Mouse (Mus musculus) brain, embryonic 14.5 days (tissue): ENCODE data around the gene Cyp2j5. TPM values are rescaled to one million over a fixed set of nuclear protein-coding genes. Genes with fewer than 3 reads are reported as not detected.
A peak's percentile ranks its signal among the peaks of the same experiment; 100 is the strongest.

Experiments used
- DNase-seq: peaks from one replicate; pipeline ENCODE4 v3.0.0-alpha.2; 2011; ENCODE audit warnings: low read depth
- CTCF ChIP-seq: fragments of 200-500 bp; IDR thresholded peaks from 2 replicates; pipeline ENCODE4 v1.5.1; 2012; ENCODE audit warnings: inconsistent platforms, mild to moderate bottlenecking, moderate library complexity, borderline replicate concordance; ENCODE audit not compliant: insufficient read depth, insufficient read length; ENCODE audit errors: extremely low read depth
- POLR2A ChIP-seq: fragments of 200-500 bp; IDR thresholded peaks from 2 replicates; pipeline ENCODE4 v1.6.1; 2012; ENCODE audit warnings: mild to moderate bottlenecking, inconsistent platforms, borderline replicate concordance; ENCODE audit not compliant: poor library complexity, insufficient read depth, insufficient read length, severe bottlenecking; ENCODE audit errors: extremely low read depth
- polyA plus RNA-seq: library from polyadenylated mRNA; depleted of rRNA; stranded (reverse); fragments of >200 nt; gene quantifications from 2 replicates; pipeline ENCODE4 v1.2.3, GENCODE M21; 2012; rRNA removed

Gene Cyp2j5
- polyA plus RNA-seq: not detected in 2 replicates

GRCm38 (mm10) chr4:96663991-96664390, at the start of gene Cyp2j5:
Gene Cyp2j5, minus strand, starts transcription at chr4:96664154.
- TF ChIP-seq POLR2A (no peak), CTCF (no peak)
- no peak for DNase-seq

DNA sequence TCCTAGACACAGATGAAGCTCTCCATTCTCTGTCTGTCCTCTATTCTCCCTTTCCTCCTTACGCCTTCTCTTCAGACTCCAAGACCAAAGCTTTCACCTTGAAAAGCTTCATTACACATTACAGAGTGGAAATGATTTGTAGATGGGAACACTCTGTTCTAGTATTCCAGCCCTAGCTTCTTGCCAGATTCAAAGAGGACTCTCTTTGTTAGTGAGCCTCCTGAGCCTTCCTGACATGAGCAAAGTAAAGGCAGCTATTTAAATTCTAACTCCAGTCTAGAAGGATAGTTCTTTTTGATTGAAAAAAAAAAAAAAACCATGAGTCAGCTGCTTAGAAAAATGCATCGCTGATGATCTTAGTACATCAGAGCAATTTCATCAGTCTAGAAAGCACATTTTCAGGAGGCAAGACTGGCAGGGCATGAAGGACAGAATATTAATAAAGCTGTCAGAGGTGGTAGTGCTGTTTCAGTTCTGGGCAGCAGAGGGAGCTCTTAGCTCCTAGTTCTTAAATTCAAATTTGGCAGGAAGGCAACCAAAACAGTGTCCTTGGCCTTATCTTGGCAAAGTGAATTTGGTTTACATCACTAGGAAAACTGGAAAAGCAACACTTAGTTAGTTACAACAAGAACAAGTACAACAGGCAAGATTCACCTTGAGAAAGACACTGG, 41.5 kb upstream of the Cyp2j5 start:
- TF ChIP-seq POLR2A (no peak), CTCF (peak; percentile 69; the same call in 1 of the 2 replicates)
- peak; percentile 85 for DNase-seq

GRCm38 (mm10) chr4:96698218-96698561, 34.2 kb upstream of the Cyp2j5 start:
- no peak for DNase-seq
- TF ChIP-seq CTCF (no peak), POLR2A (no peak)

GRCm38 (mm10) chr4:96697511-96698217, 33.7 kb upstream of the Cyp2j5 start:
- no peak for TF ChIP-seq CTCF
- no peak for TF ChIP-seq POLR2A
- DNase-seq: peak; percentile 92

- DNase-seq: peak; percentile 96
- TF ChIP-seq POLR2A: no peak
- peak; percentile 84 for TF ChIP-seq CTCF
Measured at GRCm38 (mm10) chr4:96696614-96697360, 32.8 kb upstream of the Cyp2j5 start.

DNA sequence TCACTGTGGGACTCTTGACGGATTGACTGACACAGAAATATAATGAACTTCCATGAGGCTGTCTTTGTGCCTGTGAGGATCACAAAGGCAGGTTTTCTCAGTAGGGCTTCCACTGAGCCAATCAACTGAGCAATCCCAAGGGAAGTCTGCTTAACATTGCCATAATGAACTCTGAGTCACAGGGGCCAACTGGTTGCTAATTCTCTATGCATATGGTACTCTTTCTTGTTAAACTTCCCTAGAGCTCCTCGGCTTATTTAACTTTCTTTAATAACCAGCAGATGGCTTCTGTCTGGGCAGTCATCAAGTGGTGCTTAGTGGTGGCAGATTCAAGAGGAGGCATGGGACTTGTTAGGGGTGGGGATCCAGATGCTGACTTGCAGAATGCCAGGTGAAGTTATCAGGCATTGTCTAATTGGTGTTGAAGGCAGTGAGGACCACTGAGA, 23.4 kb upstream of the Cyp2j5 start:
- TF ChIP-seq POLR2A: no peak
- TF ChIP-seq CTCF: no peak
- peak; percentile 59 for DNase-seq

DNA sequence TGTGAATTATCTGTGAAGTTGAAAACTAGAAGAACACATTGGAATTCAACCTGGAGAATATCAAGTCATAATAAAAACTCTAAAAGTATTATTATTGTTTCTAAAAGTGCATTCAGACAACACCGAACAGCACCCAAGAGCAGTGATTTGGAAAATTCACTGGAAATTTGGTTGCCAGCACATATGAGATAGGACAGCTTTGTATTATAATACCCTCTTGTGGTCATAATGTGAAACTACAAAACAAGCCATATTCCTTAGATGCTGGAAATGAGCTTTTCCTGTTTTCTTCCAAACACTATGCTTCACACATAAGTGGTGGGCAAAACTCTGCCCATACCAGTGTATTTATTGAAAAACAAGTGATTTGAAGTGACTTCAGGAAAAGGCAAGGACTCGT, 19.5 kb upstream of the Cyp2j5 start:
- peak; percentile 64 for DNase-seq

DNA sequence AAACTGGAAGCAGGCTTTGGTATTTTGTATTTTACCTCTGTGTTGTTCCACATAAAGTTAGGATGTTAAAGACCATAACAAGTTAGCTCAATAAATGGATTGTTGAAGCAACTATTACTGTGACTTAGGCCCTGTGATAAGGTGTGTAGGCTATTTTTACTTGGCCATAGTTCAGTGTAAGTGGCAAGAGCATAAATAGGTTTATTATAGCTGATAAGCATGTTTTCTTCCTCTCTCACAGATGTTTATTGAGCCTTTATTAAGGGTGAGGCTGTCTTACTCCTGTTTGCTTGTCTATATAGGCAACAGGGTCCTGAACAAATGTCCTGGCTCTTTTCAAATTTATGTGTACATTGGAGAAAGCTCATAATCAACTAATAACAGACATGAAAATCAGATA, 17.0 kb upstream of the Cyp2j5 start:
- TF ChIP-seq CTCF (no peak), POLR2A (no peak)
- no peak for DNase-seq

More for the DNA sequence above, 19.5 kb upstream of the Cyp2j5 start:
- no peak for TF ChIP-seq POLR2A
- no peak for TF ChIP-seq CTCF

- TF ChIP-seq CTCF (peak; percentile 24; the same call in 1 of the 2 replicates), POLR2A (no peak)
- peak; percentile 45 for DNase-seq
Measured at GRCm38 (mm10) chr4:96680233-96680632, 16.3 kb upstream of the Cyp2j5 start.

DNA sequence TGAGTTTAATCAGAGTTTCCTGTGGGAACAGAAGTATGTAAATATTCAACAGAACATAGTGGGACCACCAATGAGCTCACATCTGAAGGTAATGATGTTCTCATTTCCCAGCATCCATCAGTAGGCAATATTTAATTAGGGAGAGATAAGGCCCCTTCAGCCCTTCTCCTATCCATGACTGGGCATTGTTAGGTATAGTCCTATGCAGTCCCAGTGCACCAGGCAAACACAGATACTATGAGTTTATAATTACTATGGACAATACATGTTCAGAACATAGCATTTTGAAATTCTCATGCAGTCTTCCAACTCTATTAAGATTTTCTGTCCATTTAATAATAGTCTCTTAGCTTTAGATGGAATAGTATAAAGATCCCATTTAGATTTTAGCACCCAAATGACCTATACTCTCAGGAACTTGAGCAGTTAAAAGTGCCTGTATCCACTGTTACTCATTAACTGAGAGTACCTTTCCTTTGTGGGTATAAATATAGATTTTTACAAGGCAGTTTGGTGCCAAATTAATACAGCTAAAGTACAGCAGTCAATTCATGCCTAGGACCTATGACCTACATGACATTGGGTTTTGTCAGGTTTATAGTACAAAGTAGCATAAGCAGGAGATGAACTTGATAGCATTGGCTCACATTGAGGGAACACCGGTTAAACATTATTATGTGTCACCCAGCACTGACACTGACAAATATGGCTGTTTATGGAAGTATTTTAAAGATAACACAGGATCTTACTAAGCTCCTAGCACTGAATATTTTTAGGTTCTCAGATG, 907 bp upstream of the Cyp2j5 start:
- no peak for DNase-seq
- TF ChIP-seq POLR2A (no peak), CTCF (no peak)

- DNase-seq: no peak
- no peak for TF ChIP-seq POLR2A
Measured at GRCm38 (mm10) chr4:96635455-96635854, 28.5 kb downstream of the Cyp2j5 start.

- TF ChIP-seq CTCF: no peak
- no peak for TF ChIP-seq POLR2A
- no peak for DNase-seq
Measured at GRCm38 (mm10) chr4:96622474-96622873, 41.5 kb downstream of the Cyp2j5 start.
